Mouse (Mus musculus) thymus, adult 18-20 months (tissue): ENCODE results near the gene Bad.
"Not testable (repeated sequence)": the region's sequence is repeated elsewhere in the genome, so short reads cannot be mapped to it uniquely, and the experiment has no call there.

Experiments
- DNase-seq, 2 experiments: peaks; one replicate each; pipeline ENCODE4 v3.0.0; 2022; ENCODE audit warnings: mixed read lengths in 2 of 2

Gene Bad

GRCm38 (mm10) chr19:6941372-6942248 lies at the start of gene Bad:
TSS of gene Bad (plus strand) at chr19:6941861.
- peak; percentile 86 to 88 for DNase-seq

DNA sequence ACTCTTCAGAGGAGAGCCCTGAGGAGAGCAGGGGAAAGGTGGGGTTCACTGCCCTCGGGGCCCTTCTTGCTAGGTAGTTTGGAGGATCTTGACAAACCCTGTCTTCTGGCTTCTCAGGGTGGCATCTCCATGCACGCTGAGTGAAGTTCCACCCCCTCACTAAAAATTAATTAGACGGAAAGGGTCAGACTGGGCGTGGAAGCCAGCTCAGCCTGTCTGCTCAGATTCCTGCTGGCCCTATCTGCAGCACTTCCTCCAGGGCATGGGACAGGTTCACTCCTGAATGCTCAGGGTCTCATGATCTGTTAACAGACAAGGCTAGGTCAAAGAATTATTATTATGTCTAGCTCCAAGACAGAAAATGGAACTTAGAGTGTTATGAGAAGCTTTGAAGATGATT lies 49.1 kb upstream of the Bad start:
- no peak for DNase-seq

- no peak for DNase-seq
Measured at GRCm38 (mm10) chr19:6893731-6894451, 47.8 kb upstream of the Bad start.

DNA sequence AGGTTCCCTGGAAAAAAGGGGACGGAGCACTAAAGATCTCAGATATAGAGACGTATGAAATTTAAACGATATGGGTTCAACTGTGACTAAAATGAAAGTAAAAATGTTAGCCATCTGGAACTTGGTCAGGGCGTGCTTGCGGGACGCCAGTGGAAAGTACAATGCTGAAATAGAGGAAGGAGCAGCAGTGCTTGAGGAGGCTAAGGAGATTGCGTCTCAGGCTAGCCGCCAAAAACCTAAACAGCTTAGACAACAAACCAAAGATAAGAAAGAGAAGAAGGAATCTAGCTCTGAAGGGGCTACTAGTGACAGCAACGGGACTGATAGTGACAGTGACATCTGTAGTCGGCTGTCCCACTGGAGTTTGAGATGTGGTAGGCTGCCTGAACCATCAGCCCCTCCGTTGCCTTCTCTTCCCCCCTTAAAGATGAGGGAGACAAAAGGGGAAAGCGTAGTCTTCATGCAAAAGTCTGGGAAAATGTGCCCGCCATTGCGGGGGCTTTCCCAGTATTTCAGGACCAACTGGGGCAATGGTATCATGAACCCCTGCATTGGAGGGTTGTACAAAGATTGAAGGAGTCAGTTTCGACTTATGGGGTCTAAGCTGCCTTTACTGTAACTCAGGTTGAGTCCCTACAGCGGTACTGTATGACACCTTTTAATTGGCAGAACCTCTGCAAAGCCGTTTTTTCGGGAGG lies 45.9 kb upstream of the Bad start:
- DNase-seq = not testable (repeated sequence)

GRCm38 (mm10) chr19:6899641-6900040 lies 42.0 kb upstream of the Bad start:
- no peak for DNase-seq

DNA sequence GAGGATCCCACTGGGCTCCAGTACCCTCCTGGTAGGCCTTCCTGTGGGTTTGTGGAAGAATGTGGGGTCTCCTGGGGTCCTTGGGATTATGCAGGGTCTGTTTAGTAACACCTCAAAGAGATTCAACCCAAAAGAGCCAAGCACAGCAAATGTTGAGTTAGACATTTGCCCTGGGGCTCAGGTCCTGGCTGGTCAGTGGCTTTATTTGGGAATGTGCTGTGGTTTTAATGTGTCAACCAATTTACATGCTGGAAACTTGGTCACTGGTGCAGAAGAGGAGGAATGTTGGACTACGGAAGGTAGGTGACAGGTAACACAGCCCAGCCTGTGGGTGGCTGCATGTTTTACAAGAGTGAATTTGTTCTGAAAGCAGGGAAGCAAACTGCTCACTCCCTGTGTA lies 38.6 kb upstream of the Bad start:
- DNase-seq = no peak

DNA sequence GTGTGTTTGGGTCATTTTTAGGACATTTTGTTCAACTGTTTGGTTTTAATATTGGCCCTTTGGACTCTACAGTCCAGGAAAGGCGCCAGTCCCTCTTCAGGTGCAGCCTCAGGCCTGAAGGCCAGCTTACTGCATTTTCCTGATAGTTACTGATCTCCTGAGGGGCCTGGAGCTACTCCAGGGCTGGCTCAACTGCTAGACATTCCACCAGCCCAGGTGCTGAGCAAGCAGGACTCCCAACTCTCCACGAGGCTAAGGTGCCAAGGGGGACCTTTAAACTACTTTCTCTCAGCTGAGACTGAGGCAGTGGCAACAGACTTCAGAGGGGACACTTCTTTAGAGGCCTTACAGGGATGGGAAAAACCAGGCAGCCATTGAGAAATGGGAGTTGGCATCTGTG lies 36.8 kb upstream of the Bad start:
- no peak for DNase-seq

DNA sequence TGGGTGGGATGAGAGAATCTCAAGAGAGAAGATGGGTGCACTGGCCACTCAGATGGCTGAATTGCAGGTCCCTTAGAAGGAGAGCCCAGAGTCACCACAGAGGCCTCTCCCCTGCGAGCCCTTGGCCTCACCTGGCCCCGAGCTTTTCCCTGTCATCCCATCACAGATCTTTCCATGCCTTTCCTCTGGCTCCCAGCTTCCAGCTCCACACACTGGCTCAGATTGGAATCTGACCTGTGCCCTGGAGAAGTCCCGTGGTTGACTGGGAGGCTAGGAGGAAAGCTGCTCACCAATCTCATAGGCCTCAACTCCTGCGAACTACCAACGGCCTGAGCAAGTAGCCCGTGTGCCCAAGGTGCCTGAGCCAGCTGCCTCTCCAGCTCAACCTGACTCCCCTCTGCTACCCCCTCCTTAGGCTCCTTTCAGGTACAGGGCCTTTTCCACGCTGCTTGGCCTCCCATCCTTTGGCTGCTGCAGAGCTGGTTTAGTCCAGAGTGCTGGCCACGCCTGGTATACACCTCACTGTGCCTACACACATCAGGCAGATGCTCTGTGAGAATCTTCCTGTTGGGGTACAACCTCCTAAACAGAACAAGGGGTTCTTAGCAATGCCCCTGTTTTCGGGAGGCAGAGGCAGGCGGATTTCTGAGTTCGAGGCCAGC lies 36.0 kb upstream of the Bad start:
- no peak for DNase-seq

DNA sequence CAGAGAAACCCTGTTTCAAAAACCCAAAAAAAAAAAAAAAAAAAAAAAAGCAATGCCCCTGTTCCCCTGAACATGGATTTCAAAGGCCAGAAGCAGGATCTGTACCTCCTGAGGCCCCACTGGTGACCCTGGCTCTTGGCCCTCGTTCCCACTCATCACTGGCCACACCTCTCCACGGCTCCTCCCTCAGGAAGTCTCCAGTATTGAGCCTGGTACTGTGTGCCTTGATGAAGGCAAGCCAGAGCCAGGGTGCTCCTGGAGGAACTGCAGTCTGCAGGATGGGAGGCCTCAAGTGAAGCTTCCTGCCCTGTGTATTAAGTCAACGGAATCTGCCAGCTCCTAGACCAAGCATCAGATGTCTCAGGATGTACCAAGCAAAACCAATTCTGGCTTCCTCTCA lies 35.5 kb upstream of the Bad start:
- no peak for DNase-seq

GRCm38 (mm10) chr19:6907094-6907493 lies 34.6 kb upstream of the Bad start:
- no peak for DNase-seq

DNA sequence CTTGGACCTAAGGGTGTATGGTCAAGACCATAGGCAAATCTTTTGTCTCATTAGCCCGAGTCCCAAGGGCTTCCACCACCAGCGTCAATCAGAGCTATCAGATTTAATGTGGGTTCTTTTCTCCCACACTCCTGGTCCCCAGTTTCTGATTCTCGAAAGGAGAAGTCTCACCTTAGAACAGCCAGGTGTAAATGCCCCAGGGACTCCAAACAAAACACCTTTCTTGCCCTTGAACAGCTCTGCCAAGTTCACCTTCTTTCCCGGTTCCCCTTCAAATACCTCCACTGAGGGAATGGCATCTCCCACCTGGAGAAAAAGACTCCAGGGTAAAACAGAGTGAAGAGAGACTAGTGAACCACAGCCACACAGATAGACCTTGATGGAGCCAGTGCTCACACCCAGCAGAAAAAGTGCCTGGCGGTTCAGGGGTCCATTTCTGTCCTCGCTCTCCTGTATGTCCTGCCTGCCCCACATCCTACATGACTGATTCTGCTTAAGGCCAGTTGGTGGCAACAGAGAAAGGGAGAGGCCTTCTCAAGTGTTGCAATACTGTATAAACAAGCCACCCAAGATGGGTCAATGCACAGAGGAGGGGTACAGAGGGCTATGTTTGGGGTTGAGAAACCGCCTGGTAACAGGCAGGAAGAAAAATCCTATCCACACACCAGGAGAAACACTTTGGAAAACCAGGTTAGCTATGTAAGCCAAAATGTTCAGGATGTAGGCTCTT lies 33.7 kb upstream of the Bad start:
- DNase-seq = no peak

DNA sequence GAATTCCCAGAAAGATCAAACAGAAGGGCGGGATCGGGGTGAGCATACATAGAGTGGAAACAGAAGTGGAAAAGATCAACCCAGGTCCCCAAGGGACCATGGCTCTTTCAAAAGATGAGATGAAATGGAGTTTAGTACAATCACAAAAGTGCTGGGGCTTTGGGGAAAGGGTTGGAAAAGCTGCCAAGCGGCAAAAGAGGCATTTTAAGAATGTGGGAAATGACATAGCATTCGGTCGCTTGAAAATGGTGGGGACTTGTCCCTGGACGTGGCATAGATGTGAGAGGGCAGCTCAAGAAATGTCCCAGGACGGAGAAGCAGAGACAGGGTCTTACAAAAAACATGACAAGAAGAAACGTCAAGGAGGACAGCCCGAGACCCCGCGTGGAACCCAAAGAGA lies 32.6 kb upstream of the Bad start:
- no peak for DNase-seq

- peak; percentile 90 to 92 for DNase-seq
Measured at GRCm38 (mm10) chr19:6909507-6910289, 32.0 kb upstream of the Bad start, which contains the start of the genes Trmt112 and Prdx5. TSS of gene Trmt112 (plus strand) at chr19:6909698. TSS of gene Prdx5 (minus strand) at chr19:6910106.

DNA sequence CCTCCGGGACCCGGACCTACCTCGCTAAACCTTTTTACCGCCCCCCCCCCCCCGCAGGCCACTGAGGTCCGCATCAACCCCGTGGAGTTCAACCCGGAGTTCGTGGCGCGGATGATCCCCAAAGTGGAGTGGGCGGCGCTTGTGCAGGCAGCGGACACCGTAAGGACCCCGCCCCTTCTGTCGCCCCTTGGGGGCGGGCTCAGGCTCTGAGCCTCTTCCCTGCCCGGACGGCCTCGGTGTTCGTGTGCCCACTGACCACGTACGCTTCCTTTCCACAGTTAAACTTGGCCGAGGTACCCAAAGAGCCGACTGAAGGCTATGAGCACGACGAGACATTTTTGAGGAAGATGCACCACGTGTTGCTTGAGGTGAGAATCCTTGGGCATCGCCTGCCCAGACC lies 31.4 kb upstream of the Bad start:
- DNase-seq = peak in 1 of 2 experiments; percentile 62

DNA sequence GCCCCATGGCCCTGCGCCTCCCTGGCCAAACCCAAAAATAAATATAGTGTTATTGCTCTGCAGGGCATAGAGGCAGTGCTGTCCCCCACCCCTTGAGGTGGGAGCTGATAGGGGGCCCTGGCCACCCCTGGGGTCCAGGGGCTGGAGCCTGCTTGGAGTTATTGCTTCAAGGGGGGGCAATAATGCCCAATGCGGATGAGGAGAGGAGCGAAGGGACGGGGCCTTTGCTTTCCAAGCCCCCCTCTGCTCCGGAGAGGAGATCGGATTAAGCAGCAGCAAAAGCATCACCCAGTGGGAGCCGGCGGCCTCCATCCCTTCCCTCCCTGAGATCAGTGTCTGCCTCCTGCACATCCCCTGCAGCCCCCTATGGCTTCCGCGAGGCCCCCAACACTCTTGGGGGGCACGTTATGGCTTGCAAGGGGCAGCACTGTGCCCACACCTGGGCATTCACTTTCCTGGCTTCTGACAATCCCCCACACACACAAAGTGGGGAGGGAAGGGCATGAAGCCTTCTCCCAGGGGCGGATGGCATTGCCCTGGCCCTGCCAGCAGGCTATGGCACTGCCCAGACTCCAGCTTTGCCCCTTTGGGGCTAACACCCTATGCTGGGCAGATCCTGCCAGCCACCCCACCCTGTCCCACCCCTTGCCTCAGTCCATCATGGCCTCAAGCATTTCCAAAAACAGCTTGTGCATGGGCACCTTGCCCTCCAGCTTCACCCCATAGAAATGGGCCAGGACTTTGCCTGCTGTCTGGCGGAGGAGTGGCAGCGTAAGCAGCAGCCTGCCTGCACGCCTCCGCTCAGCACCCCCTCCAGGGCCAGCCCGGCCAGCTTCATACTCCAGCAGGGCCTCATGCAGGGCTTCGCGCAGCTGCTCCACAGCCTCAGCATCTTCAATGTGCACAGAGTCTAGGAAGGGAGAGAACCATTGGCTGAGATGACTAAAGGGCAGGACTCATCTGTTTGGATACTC lies 30.3 kb upstream of the Bad start:
- no peak for DNase-seq

- DNase-seq = no peak
Measured at GRCm38 (mm10) chr19:6912205-6912970, 29.3 kb upstream of the Bad start.

DNA sequence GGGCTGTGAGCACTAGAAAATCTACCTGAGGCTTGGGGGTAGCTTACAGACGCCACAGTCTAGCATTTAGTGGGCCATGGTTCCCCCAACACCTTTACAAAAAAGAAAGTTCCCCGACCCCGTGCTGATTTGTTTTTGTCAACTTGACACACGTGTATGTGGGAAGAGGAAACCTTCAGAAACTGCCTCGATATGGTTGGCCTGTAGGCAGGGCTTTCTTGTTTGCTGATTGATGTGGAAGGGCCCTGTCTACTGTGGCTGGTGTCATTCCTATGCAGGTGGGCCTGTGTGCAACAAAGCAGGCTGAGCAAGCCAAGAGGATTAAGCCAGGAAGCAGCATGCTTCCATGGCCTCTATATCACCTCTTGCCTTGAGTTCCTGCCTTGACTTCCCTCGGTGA lies 28.6 kb upstream of the Bad start:
- DNase-seq = no peak

DNA sequence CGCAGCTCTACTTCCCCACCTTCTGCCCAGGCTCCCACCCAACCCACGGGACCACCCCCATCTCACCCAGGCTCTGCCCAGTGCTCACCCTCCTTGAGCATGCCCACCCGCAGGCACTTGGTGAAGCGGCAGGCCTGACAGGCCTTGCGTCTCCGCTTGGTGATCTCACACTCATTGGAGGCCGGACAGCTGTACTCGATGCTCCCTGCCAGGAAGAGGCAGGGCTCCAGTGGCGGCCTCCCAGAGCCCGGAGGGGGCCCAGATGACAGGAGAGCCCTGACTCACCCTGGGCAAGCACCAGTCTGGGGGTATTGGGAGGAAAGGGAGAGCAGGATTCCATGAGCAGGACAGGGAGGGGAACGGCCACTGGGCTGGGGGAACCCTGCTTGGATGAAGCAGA lies 27.7 kb upstream of the Bad start:
- no peak for DNase-seq

- DNase-seq = no peak
Measured at GRCm38 (mm10) chr19:6914540-6914939, 27.1 kb upstream of the Bad start.
